Mouse (Mus musculus) olfactory bulb, adult 2 months (tissue): Measurements from ENCODE around the gene Gad1.

Experiments used
- CTCF ChIP-seq: fragments of 200-500 bp; IDR thresholded peaks from 2 replicates; pipeline ENCODE4 v1.5.1; 2012; ENCODE audit warnings: low read depth, mild to moderate bottlenecking, low read length, moderate library complexity; ENCODE audit not compliant: insufficient read depth
- POLR2A ChIP-seq: fragments of 200-500 bp; IDR thresholded peaks from 2 replicates; pipeline ENCODE4 v1.6.1; 2012; ENCODE audit warnings: mild to moderate bottlenecking, low read depth, low read length, moderate library complexity; ENCODE audit not compliant: insufficient read depth

DNA sequence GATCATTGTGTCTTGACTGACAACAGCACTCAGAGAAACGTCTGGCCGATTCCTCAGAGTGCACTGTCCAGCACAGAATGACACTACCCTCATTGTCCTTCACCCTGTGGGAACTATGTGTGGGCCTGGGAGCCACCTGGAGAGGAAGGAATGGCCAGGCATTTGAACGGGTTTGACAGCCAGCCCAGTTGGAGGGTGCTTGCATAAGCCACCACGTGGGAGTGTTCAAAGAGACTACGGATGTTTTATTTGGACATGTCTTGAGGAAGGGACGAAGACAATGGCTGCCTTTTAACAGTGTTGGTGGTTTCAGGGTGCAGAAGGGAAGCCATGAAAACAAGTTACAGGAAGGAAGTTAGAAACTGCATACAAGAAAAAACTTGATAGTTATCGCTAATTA is 72.9 kb downstream of the Gad1 start:
- TF ChIP-seq CTCF (no peak), POLR2A (no peak)
